Mouse (Mus musculus) midbrain, postnatal 0 days (tissue): ENCODE data around the gene Gm6164. TPM values are rescaled to one million over a fixed set of nuclear protein-coding genes. Genes with fewer than 3 reads are reported as not detected.
"Not testable (repeated sequence)": the region's sequence is repeated elsewhere in the genome, so short reads cannot be mapped to it uniquely, and the experiment has no call there.

Experiments
- ATAC-seq: fragments of 200-750 bp; cut with Nextera tagmentation; 2 replicates; pipeline ENCODE4 v1.8.0; 2017; ENCODE audit warnings: moderate number of reproducible peaks, mild to moderate bottlenecking, moderate TSS enrichment, moderate library complexity; ENCODE audit not compliant: low FRiP score
- DNase-seq: peaks from one replicate; pipeline ENCODE4 v3.0.0-alpha.2; 2015; ENCODE audit warnings: low spot score
- H3K27ac ChIP-seq: fragments of 300-500 bp; sonication (generic); 2 replicates; pipeline ENCODE4 v1.5.1; 2014; ENCODE audit warnings: low read depth, mild to moderate bottlenecking, low read length, mixed read lengths
- H3K27me3 ChIP-seq: fragments of 300-500 bp; sonication (generic); 2 replicates; pipeline ENCODE4 v1.6.1; 2014; ENCODE audit warnings: low read length, control low read depth, mixed read lengths; ENCODE audit not compliant: insufficient read depth
- H3K36me3 ChIP-seq: fragments of 300-500 bp; sonication (generic); 2 replicates; pipeline ENCODE4 v1.6.1; 2014; ENCODE audit warnings: low read length, control low read depth, mixed read lengths; ENCODE audit not compliant: insufficient read depth
- H3K4me1 ChIP-seq: fragments of 300-500 bp; sonication (generic); 2 replicates; pipeline ENCODE4 v1.6.1; 2014; ENCODE audit warnings: mild to moderate bottlenecking, control low read depth, antibody characterized with exemption, low read length, mixed read lengths; ENCODE audit not compliant: insufficient read depth
- H3K4me2 ChIP-seq: fragments of 300-500 bp; sonication (generic); 2 replicates; pipeline ENCODE4 v1.6.1; 2014; ENCODE audit warnings: low read depth, mild to moderate bottlenecking, low read length, mixed read lengths; ENCODE audit not compliant: poor library complexity, severe bottlenecking
- H3K4me3 ChIP-seq: fragments of 300-500 bp; sonication (generic); 2 replicates; pipeline ENCODE4 v1.5.1; 2014; ENCODE audit warnings: low read depth, mild to moderate bottlenecking, low read length, moderate library complexity
- H3K9ac ChIP-seq: fragments of 300-500 bp; sonication (generic); replicated peaks from 2 replicates; pipeline ENCODE4 v1.6.1; 2014; ENCODE audit warnings: mild to moderate bottlenecking, low read length, moderate library complexity, mixed read lengths; ENCODE audit not compliant: poor library complexity, severe bottlenecking
- H3K9me3 ChIP-seq: fragments of 300-500 bp; sonication (generic); 2 replicates; pipeline ENCODE4 v1.6.1; 2016; ENCODE audit warnings: low read length, control low read depth
- WGBS: fragments of 180-500 bp; shearing (Covaris S2); extraction: QIAGEN DNeasy Blood & Tissue Kit; methylation state at CpG from one replicate; pipeline ENCODE4 v1.1.7; 2014; 5-methylcytosine and 5-hydroxymethylcytosine counted together
- polyA plus RNA-seq: library from polyadenylated mRNA; unstranded; fragments of >200 nt; fragmentation: Nextera tagmentation; extraction: Ambion mirVana; gene quantifications from 2 replicates; pipeline ENCODE4 v1.2.1, GENCODE M21; 2015
- total RNA-seq: library from RNA; depleted of rRNA; stranded (reverse); fragments of >200 nt; gene quantifications from 2 replicates; pipeline ENCODE4 v1.2.3, GENCODE M21; 2014; rRNA removed

Gene Gm6164
- total RNA-seq, result not detected in 2 replicates
- polyA plus RNA-seq, result not detected in 2 replicates

- DNase-seq, H3K27ac ChIP-seq, ATAC-seq, H3K4me2 ChIP-seq, H3K9me3 ChIP-seq, H3K9ac ChIP-seq, H3K4me1 ChIP-seq, H3K27me3 ChIP-seq, H3K36me3 ChIP-seq, H3K4me3 ChIP-seq: not testable (repeated sequence)
- no CpG with 5 or more reads among the region's 2 CpGs for WGBS
These were observed at the start of gene Gm6164 for GRCm38 (mm10) chr7:20205507-20205906. Gene Gm6164 (minus strand): TSS chr7:20205607.

- not testable (repeated sequence) for H3K9me3 ChIP-seq, H3K36me3 ChIP-seq, ATAC-seq, H3K4me1 ChIP-seq, H3K27ac ChIP-seq, H3K9ac ChIP-seq, H3K27me3 ChIP-seq, H3K4me2 ChIP-seq, H3K4me3 ChIP-seq, DNase-seq
- WGBS, result no CpG with 5 or more reads among the region's 2 CpGs
These were observed 28.3 kb upstream of the Gm6164 start, which contains the start of gene Gm4498 for GRCm38 (mm10) chr7:20233728-20234127. Gene Gm4498 (minus strand): TSS chr7:20233828.

- not testable (repeated sequence) for H3K4me3 ChIP-seq, H3K9me3 ChIP-seq, H3K4me1 ChIP-seq, H3K9ac ChIP-seq, H3K36me3 ChIP-seq, H3K4me2 ChIP-seq, H3K27me3 ChIP-seq, DNase-seq, ATAC-seq, H3K27ac ChIP-seq
- whole genome bisulfite sequencing, result no CpG with 5 or more reads among the region's 3 CpGs
These were observed 12.0 kb downstream of the Gm6164 start, which contains the start of gene Vmn1r95 for GRCm38 (mm10) chr7:20193410-20193809. Gene Vmn1r95 (plus strand): TSS chr7:20193710.

GRCm38 (mm10) chr7:20168277-20168676, 37.1 kb downstream of the Gm6164 start, which contains the start of gene Vmn1r94:
Gene Vmn1r94 (minus strand): TSS chr7:20168377.
- not testable (repeated sequence) for H3K36me3 ChIP-seq, H3K27me3 ChIP-seq, H3K9me3 ChIP-seq, ATAC-seq, H3K9ac ChIP-seq, H3K4me2 ChIP-seq, H3K27ac ChIP-seq, DNase-seq, H3K4me3 ChIP-seq, H3K4me1 ChIP-seq
- WGBS, result no CpG with 5 or more reads among the region's 3 CpGs

Other genes starting within 250 kb of the Gm6164 start
- gene Ceacam20, start 240.2 kb downstream of the Gm6164 start, total RNA-seq, result not detected in 2 replicates
- not detected in 2 replicates for gene Ceacam20, start 240.2 kb downstream of the Gm6164 start, polyA plus RNA-seq
- not detected in 2 replicates for gene Nlrp9b, start 214.1 kb downstream of the Gm6164 start, total RNA-seq
- not detected in 2 replicates for gene Nlrp9b, start 214.1 kb downstream of the Gm6164 start, polyA plus RNA-seq
- gene Vmn1r91, start 105.9 kb downstream of the Gm6164 start, total RNA-seq, result not detected in 2 replicates
- not detected in 2 replicates for gene Vmn1r91, start 105.9 kb downstream of the Gm6164 start, polyA plus RNA-seq
- gene Gm16442, start 83.0 kb downstream of the Gm6164 start, total RNA-seq, result not detected in 2 replicates
- not detected in 2 replicates for gene Gm16442, start 83.0 kb downstream of the Gm6164 start, polyA plus RNA-seq
- not detected in 2 replicates for gene Vmn1r93, start 66.5 kb downstream of the Gm6164 start, total RNA-seq
- not detected in 2 replicates for gene Vmn1r93, start 66.5 kb downstream of the Gm6164 start, polyA plus RNA-seq
- not detected in 2 replicates for gene Vmn1r94, start 37.2 kb downstream of the Gm6164 start, total RNA-seq
- gene Vmn1r94, start 37.2 kb downstream of the Gm6164 start, polyA plus RNA-seq, result not detected in 2 replicates
- gene Vmn1r95, start 11.9 kb downstream of the Gm6164 start, total RNA-seq, result not detected in 2 replicates
- gene Vmn1r95, start 11.9 kb downstream of the Gm6164 start, polyA plus RNA-seq, result not detected in 2 replicates
- gene Gm4498, start 28.2 kb upstream of the Gm6164 start, total RNA-seq, result not detected in 2 replicates
- not detected in 2 replicates for gene Gm4498, start 28.2 kb upstream of the Gm6164 start, polyA plus RNA-seq
- gene Gm5890, start 57.2 kb upstream of the Gm6164 start, total RNA-seq, result not detected in 2 replicates
- gene Gm5890, start 57.2 kb upstream of the Gm6164 start, polyA plus RNA-seq, result not detected in 2 replicates
- not detected in 2 replicates for gene Gm4133, start 128.5 kb upstream of the Gm6164 start, total RNA-seq
- not detected in 2 replicates for gene Gm4133, start 128.5 kb upstream of the Gm6164 start, polyA plus RNA-seq
- gene Gm5728, start 169.8 kb upstream of the Gm6164 start, total RNA-seq, result not detected in 2 replicates
- not detected in 2 replicates for gene Gm5728, start 169.8 kb upstream of the Gm6164 start, polyA plus RNA-seq
- gene Vmn1r100, start 212.3 kb upstream of the Gm6164 start, total RNA-seq, result not detected in 2 replicates
- not detected in 2 replicates for gene Vmn1r100, start 212.3 kb upstream of the Gm6164 start, polyA plus RNA-seq
- not detected in 2 replicates for gene Vmn1r101, start 237.0 kb upstream of the Gm6164 start, total RNA-seq
- not detected in 2 replicates for gene Vmn1r101, start 237.0 kb upstream of the Gm6164 start, polyA plus RNA-seq